Mouse (Mus musculus): ENCODE results near the gene Akt3.

DNA sequence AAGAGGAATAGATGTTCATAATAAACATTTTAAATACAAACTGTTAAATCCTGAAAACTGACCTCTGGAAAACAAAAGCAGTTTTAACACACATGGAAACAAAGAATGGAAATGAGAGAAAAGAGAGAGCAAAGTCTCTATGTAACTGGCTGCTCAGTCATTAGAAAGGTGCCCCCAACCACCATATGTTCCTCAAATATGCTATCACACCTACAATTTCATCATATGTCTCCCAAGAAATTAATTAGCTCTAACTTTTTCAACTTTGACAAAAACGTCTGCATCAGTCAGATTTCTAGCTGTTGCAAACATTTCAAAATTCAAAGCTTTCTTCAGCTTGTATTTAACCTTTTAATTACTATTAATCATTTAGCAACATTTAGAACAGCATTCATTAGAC is 59.0 kb downstream of the Akt3 start:
- TF ChIP-seq CTCF (IDR thresholded peaks at IDR 0.05; ENCODE audit: control insufficient read depth, insufficient read depth, low read length) (no peak), POLR2A (IDR thresholded peaks at IDR 0.05; ENCODE audit: borderline replicate concordance, control insufficient read depth, low read depth, low read length) (no peak)
